Mouse (Mus musculus) midbrain, embryonic 14.5 days (tissue): Measurements from ENCODE around the gene Rnasel. TPM values are rescaled to one million over a fixed set of nuclear protein-coding genes. Genes with fewer than 3 reads are reported as not detected.
A peak's percentile ranks its signal among the peaks of the same experiment; 100 is the strongest.

ENCODE experiments used
- ATAC-seq: fragments of 200-750 bp; cut with Nextera tagmentation; 2 replicates; pipeline ENCODE4 v1.8.0; 2017; ENCODE audit warnings: moderate number of reproducible peaks, moderate library complexity; ENCODE audit not compliant: low FRiP score, low TSS enrichment
- DNase-seq: peaks from one replicate; pipeline ENCODE4 v3.0.0-alpha.2; 2015
- H3K27ac ChIP-seq: fragments of 300-500 bp; sonication (generic); replicated peaks from 2 replicates; pipeline ENCODE4 v1.5.1; 2014; ENCODE audit warnings: mild to moderate bottlenecking, low read depth, low read length, moderate library complexity
- H3K27me3 ChIP-seq: fragments of 300-500 bp; sonication (generic); 2 replicates; pipeline ENCODE4 v1.6.1; 2014; ENCODE audit warnings: low read length, control low read depth, mixed read lengths; ENCODE audit not compliant: control insufficient read depth, insufficient read depth
- H3K36me3 ChIP-seq: fragments of 300-500 bp; sonication (generic); 2 replicates; pipeline ENCODE4 v1.6.1; 2014; ENCODE audit warnings: low read length, control low read depth; ENCODE audit not compliant: control insufficient read depth, insufficient read depth
- H3K4me1 ChIP-seq: fragments of 300-500 bp; sonication (generic); 2 replicates; pipeline ENCODE4 v1.6.1; 2014; ENCODE audit warnings: mild to moderate bottlenecking, antibody characterized with exemption, low read length, control low read depth; ENCODE audit not compliant: control insufficient read depth, insufficient read depth
- H3K4me2 ChIP-seq: fragments of 300-500 bp; sonication (generic); 2 replicates; pipeline ENCODE4 v1.6.1; 2014; ENCODE audit warnings: mild to moderate bottlenecking, low read length, moderate library complexity
- H3K4me3 ChIP-seq: fragments of 300-500 bp; sonication (generic); replicated peaks from 2 replicates; pipeline ENCODE4 v1.5.1; 2014; ENCODE audit warnings: low read depth, low read length
- H3K9ac ChIP-seq: fragments of 300-500 bp; sonication (generic); replicated peaks from 2 replicates; pipeline ENCODE4 v1.6.1; 2014; ENCODE audit warnings: mild to moderate bottlenecking, low read length, moderate library complexity
- H3K9me3 ChIP-seq: fragments of 300-500 bp; sonication (generic); 2 replicates; pipeline ENCODE4 v1.6.1; 2016; ENCODE audit warnings: low read length, control low read depth, mixed read lengths; ENCODE audit not compliant: control insufficient read depth
- WGBS: fragments of 180-500 bp; shearing (Covaris S2); extraction: QIAGEN DNeasy Blood & Tissue Kit; methylation state at CpG from one replicate; pipeline ENCODE4 v1.1.7; 2014; 5-methylcytosine and 5-hydroxymethylcytosine counted together
- polyA plus RNA-seq: library from polyadenylated mRNA; unstranded; fragments of >200 nt; fragmentation: Nextera tagmentation; extraction: Ambion mirVana; gene quantifications from 2 replicates; pipeline ENCODE4 v1.2.1, GENCODE M21; 2014

Rnasel gene
- polyA plus RNA-seq, 1 experiment from 2014 or later = 55.6 TPM

- H3K4me1 ChIP-seq = peaks cover 10% of the 10 kb centered on the region; the same call in 1 of the 2 replicates
- no peaks in the 10 kb centered on the region for H3K9me3 ChIP-seq
- H3K4me3 ChIP-seq = no peak overlapping the region
- no peak overlapping the region for H3K27ac ChIP-seq
- DNase-seq (no peak), ATAC-seq (no peak)
- H3K9ac ChIP-seq = no peak overlapping the region; the same call in 1 of the 2 replicates
- no peaks in the 10 kb centered on the region for H3K27me3 ChIP-seq
- H3K4me2 ChIP-seq = no peak overlapping the region
- no peaks in the 10 kb centered on the region for H3K36me3 ChIP-seq
- WGBS = 70% methylated on average over 2 of the region's 2 CpGs
Observed at GRCm38 (mm10) chr1:153729806-153730205, 19.4 kb upstream of the Rnasel start.

DNA sequence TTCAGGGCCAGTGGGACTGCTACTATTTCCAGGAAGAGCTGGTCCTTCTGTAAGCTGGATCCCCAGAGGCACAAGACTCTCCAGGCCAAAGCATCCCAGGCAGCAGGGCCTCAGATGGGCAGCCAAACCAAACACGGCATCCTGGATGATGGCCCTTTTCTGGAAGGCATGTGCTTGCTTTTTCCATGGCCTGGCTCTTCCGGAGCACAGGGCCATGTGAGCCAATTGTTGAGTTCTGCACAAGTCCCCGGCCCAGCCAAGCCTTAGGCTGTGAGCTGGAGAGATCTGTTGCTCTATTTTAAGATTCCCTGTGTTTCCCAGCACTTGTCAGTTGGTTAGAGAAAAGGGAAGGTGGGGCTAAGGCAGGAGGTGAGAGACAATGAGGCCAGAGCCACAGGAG lies 18.6 kb upstream of the Rnasel start:
- H3K27ac ChIP-seq = no peak overlapping the region
- 62% methylated on average over 3 of the region's 3 CpGs for WGBS

DNA sequence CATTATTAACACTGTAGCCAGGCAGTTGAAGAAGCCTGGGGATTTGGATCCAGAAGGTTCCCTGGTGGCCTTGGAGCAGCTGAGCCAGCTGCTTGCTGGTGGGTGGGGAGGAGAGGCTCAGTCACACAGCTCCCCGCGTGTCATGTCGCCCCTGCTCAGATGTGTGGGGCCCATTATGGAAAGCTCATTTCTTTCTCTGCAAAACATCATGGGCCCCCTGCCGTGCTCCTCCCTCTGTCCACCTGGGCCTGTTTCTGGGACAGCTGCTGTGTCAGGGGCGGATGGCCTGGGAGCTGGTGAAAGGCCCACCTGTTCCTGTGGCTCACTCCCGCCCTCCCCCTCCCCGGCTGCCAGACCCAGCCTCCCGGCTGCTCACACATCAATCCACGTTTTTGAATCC lies 16.0 kb upstream of the Rnasel start:
- ATAC-seq = no peak
- H3K4me3 ChIP-seq = no peak overlapping the region
- no peaks in the 10 kb centered on the region for H3K9me3 ChIP-seq
- WGBS = 32% methylated on average over 9 of the region's 9 CpGs
- H3K27ac ChIP-seq = no peak overlapping the region
- no peak overlapping the region for H3K4me2 ChIP-seq
- peaks cover 29% of the 10 kb centered on the region for H3K4me1 ChIP-seq
- H3K9ac ChIP-seq = no peak overlapping the region
- peak; percentile 31 for DNase-seq
- no peaks in the 10 kb centered on the region; the same call in 1 of the 2 replicates for H3K27me3 ChIP-seq
- H3K36me3 ChIP-seq = no peaks in the 10 kb centered on the region

More for the DNA sequence above, 18.6 kb upstream of the Rnasel start:
- DNase-seq (no peak), ATAC-seq (no peak)
- Histone ChIP-seq H3K4me3 (no peak overlapping the region), H3K9me3 (no peaks in the 10 kb centered on the region), H3K9ac (no peak overlapping the region), H3K4me2 (no peak overlapping the region), H3K36me3 (no peaks in the 10 kb centered on the region), H3K27me3 (no peaks in the 10 kb centered on the region), H3K4me1 (peaks cover 10% of the 10 kb centered on the region; the same call in 1 of the 2 replicates)

- Histone ChIP-seq H3K36me3 (no peaks in the 10 kb centered on the region), H3K9me3 (no peaks in the 10 kb centered on the region), H3K4me3 (no peak overlapping the region), H3K27me3 (peaks cover 2% of the 10 kb centered on the region), H3K9ac (no peak overlapping the region), H3K27ac (no peak overlapping the region), H3K4me2 (no peak overlapping the region), H3K4me1 (peaks cover 34% of the 10 kb centered on the region)
- DNase-seq (no peak), ATAC-seq (no peak)
- 87% methylated on average over 4 of the region's 4 CpGs for WGBS
Observed at GRCm38 (mm10) chr1:153734866-153735265, 14.4 kb upstream of the Rnasel start.

GRCm38 (mm10) chr1:153736096-153736495 lies 13.1 kb upstream of the Rnasel start:
- no peak for DNase-seq
- peaks cover 38% of the 10 kb centered on the region for H3K4me1 ChIP-seq
- 75% methylated on average over 6 of the region's 6 CpGs for WGBS

GRCm38 (mm10) chr1:153737101-153738085 lies 11.8 kb upstream of the Rnasel start:
- Histone ChIP-seq H3K9me3 (no peaks in the 10 kb centered on the region), H3K9ac (peak overlapping the region; percentile 26; the same call in 1 of the 2 replicates), H3K27me3 (peaks cover 2% of the 10 kb centered on the region), H3K4me1 (peaks cover 46% of the 10 kb centered on the region), H3K27ac (peak overlapping the region; percentile 60), H3K4me2 (peak overlapping the region; percentile 19), H3K36me3 (no peaks in the 10 kb centered on the region), H3K4me3 (no peak overlapping the region)
- 12% methylated on average over 9 of the region's 9 CpGs for WGBS
- DNase-seq (peak; percentile 85), ATAC-seq (no peak)

More at GRCm38 (mm10) chr1:153736096-153736495, 13.1 kb upstream of the Rnasel start:
- H3K4me2 ChIP-seq = no peak overlapping the region
- peaks cover 2% of the 10 kb centered on the region for H3K27me3 ChIP-seq
- no peak overlapping the region for H3K4me3 ChIP-seq
- no peak overlapping the region for H3K9ac ChIP-seq
- no peaks in the 10 kb centered on the region for H3K9me3 ChIP-seq
- H3K36me3 ChIP-seq = no peaks in the 10 kb centered on the region
- H3K27ac ChIP-seq = no peak overlapping the region
- no peak for ATAC-seq

DNA sequence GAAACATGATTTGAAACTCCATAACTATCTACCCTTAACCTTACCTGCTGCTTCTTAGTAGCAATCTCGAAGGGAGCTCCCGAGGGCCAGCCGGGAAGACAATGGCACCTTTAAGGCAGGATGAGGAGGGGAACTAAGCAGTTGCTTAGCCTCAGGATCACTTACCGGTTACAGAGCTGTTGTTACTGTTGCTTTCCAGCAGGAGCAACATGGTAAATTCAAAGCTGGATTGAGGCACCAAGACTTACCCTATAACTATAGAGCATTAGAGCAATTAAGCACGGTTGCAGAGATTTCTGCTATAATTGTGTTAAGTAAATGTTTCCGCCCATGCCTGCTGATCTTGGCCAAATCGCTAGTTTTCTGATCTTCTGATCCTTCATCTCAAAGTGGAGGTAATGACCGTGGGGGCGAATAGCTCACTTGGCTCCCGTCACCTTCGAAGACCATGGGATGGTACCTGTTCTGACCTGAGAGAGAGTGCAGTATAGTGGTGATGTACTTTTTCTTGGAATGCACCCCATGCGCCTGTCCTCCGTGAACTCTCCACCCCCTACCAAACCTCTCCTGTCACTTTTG lies 9.7 kb upstream of the Rnasel start:
- ATAC-seq = no peak
- H3K4me2 ChIP-seq = peak overlapping the region; percentile 81
- H3K9me3 ChIP-seq = no peaks in the 10 kb centered on the region
- H3K27me3 ChIP-seq = peaks cover 2% of the 10 kb centered on the region
- DNase-seq = peak; percentile 40
- H3K4me1 ChIP-seq = peaks cover 40% of the 10 kb centered on the region
- peak overlapping the region; percentile 41 for H3K4me3 ChIP-seq
- 20% methylated on average over 13 of the region's 13 CpGs for WGBS
- H3K27ac ChIP-seq = no peak overlapping the region
- 0 out of 2 replicates have a peak, but pooled peaks cover 3% of the 10 kb centered on the region for H3K36me3 ChIP-seq
- H3K9ac ChIP-seq = no peak overlapping the region

DNA sequence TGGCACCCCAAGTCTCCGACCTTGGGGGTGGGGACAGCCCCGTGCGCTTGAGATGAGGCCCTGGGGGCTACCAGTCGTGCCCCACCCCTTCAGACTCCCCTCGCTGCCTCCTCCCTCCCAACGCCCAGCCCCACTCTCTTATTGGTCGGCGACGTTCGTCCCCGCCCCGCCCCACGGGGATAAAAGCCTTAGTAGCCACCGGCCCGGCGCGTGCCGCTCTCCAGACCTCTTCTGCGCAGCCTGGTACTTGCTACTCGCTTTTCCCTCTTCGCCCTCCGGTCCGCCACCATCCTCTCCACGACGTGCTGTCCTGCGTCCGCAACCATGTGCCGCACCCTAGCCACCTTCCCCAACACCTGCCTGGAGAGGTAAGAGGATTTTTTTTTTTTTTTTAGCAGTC lies 9.1 kb upstream of the Rnasel start, which contains the start of gene Rgs16:
TSS of gene Rgs16 (plus strand) at position 205 of the 400 bp plus-strand sequence.
- peaks cover 2% of the 10 kb centered on the region for H3K27me3 ChIP-seq
- H3K4me3 ChIP-seq = peak within 1 kb of the TSS; percentile 41
- peak; percentile 79 for ATAC-seq
- peak; percentile 91 for DNase-seq
- WGBS = under 1% methylated on average over 28 of the region's 28 CpGs
- H3K9me3 ChIP-seq = no peaks in the 10 kb centered on the region
- peak within 1 kb of the TSS; percentile 44 for H3K9ac ChIP-seq
- H3K36me3 ChIP-seq = 0 out of 2 replicates have a peak, but pooled peaks cover 3% of the 10 kb centered on the region
- no peak within 1 kb of the TSS for H3K27ac ChIP-seq
- H3K4me1 ChIP-seq = peaks cover 40% of the 10 kb centered on the region
- peak within 1 kb of the TSS; percentile 81 for H3K4me2 ChIP-seq
